Mouse (Mus musculus) forebrain, embryonic 11.5 days (tissue): ENCODE measurements at regions not wholly inside any gene's neighbourhood (a gene's known extent, or its start where the extent isn't known, plus 50 kb on each side); places are given as distances from the start of the nearest gene placed in this dataset.

ENCODE experiments used
- ATAC-seq: fragments of 200-750 bp; cut with Nextera tagmentation; replicated peaks from 2 replicates; pipeline ENCODE4 v1.8.0; 2017; ENCODE audit warnings: moderate TSS enrichment; ENCODE audit not compliant: low FRiP score
- DNase-seq: peaks from one replicate; pipeline ENCODE4 v3.0.0-alpha.2; 2017; ENCODE audit warnings: low spot score
- H3K27ac ChIP-seq: fragments of 300-500 bp; sonication (generic); 2 replicates; pipeline ENCODE4 v1.5.1; 2014; ENCODE audit warnings: low read depth, low read length
- H3K27me3 ChIP-seq: fragments of 300-500 bp; sonication (generic); 2 replicates; pipeline ENCODE4 v1.6.1; 2014; ENCODE audit warnings: mild to moderate bottlenecking, low read length, mixed read lengths; ENCODE audit not compliant: control insufficient read depth, insufficient read depth
- H3K36me3 ChIP-seq: fragments of 300-500 bp; sonication (generic); 2 replicates; pipeline ENCODE4 v1.6.1; 2014; ENCODE audit warnings: mild to moderate bottlenecking, low read length, moderate library complexity, mixed read lengths; ENCODE audit not compliant: control insufficient read depth, insufficient read depth
- H3K4me1 ChIP-seq: fragments of 300-500 bp; sonication (generic); replicated peaks from 2 replicates; pipeline ENCODE4 v1.6.1; 2014; ENCODE audit warnings: low read length, mixed read lengths; ENCODE audit not compliant: control insufficient read depth, insufficient read depth
- H3K4me2 ChIP-seq: fragments of 300-500 bp; sonication (generic); 2 replicates; pipeline ENCODE4 v1.6.1; 2014; ENCODE audit warnings: low read depth, mild to moderate bottlenecking, low read length, moderate library complexity, mixed read lengths; ENCODE audit not compliant: severe bottlenecking
- H3K4me3 ChIP-seq: fragments of 300-500 bp; sonication (generic); 2 replicates; pipeline ENCODE4 v1.5.1; 2014; ENCODE audit warnings: low read depth, low read length
- H3K9ac ChIP-seq: fragments of 300-500 bp; sonication (generic); 2 replicates; pipeline ENCODE4 v1.6.1; 2014; ENCODE audit warnings: low read length
- H3K9me3 ChIP-seq: fragments of 300-500 bp; sonication (generic); 2 replicates; pipeline ENCODE4 v1.6.1; 2016; ENCODE audit warnings: low read length, mixed read lengths; ENCODE audit not compliant: control insufficient read depth
- WGBS: fragments of 180-500 bp; shearing (Covaris S2); extraction: QIAGEN DNeasy Blood & Tissue Kit; methylation state at CpG from one replicate; pipeline ENCODE4 v1.1.7; 2014; 5-methylcytosine and 5-hydroxymethylcytosine counted together

- H3K4me1 ChIP-seq = no peaks in the 10 kb centered on the region
- no peak overlapping the region for H3K4me3 ChIP-seq
- peak; percentile 64 for ATAC-seq
- DNase-seq = no peak
- no peaks in the 10 kb centered on the region for H3K36me3 ChIP-seq
- no peak overlapping the region for H3K27ac ChIP-seq
- no peaks in the 10 kb centered on the region for H3K9me3 ChIP-seq
- no peaks in the 10 kb centered on the region for H3K27me3 ChIP-seq
- no peak overlapping the region for H3K4me2 ChIP-seq
- 43% methylated on average over 1 of the region's 1 CpGs for WGBS
- H3K9ac ChIP-seq = no peak overlapping the region
Observed at GRCm38 (mm10) chr16:46768376-46768775, 270.1 kb upstream of the Nectin3 start.

GRCm38 (mm10) chr16:46735140-46735539 is 236.8 kb upstream of the Nectin3 start:
- WGBS = 74% methylated on average over 4 of the region's 4 CpGs
- Histone ChIP-seq H3K9ac (no peak overlapping the region), H3K4me2 (no peak overlapping the region), H3K36me3 (no peaks in the 10 kb centered on the region), H3K27me3 (no peaks in the 10 kb centered on the region), H3K27ac (no peak overlapping the region), H3K9me3 (no peaks in the 10 kb centered on the region), H3K4me1 (no peaks in the 10 kb centered on the region), H3K4me3 (no peak overlapping the region)
- ATAC-seq = no peak
- no peak for DNase-seq

GRCm38 (mm10) chr16:46728424-46728823 is 230.1 kb upstream of the Nectin3 start:
- ATAC-seq = no peak
- DNase-seq = no peak
- H3K9ac ChIP-seq = no peak overlapping the region
- H3K4me2 ChIP-seq = no peak overlapping the region
- H3K4me3 ChIP-seq = no peak overlapping the region
- 84% methylated on average over 3 of the region's 3 CpGs for WGBS
- H3K27ac ChIP-seq = no peak overlapping the region
- H3K36me3 ChIP-seq = no peaks in the 10 kb centered on the region
- H3K4me1 ChIP-seq = no peaks in the 10 kb centered on the region
- no peaks in the 10 kb centered on the region for H3K27me3 ChIP-seq
- H3K9me3 ChIP-seq = no peaks in the 10 kb centered on the region

GRCm38 (mm10) chr16:46723660-46724059 is 225.3 kb upstream of the Nectin3 start:
- no peak overlapping the region for H3K4me3 ChIP-seq
- H3K4me2 ChIP-seq = no peak overlapping the region
- H3K27me3 ChIP-seq = no peaks in the 10 kb centered on the region
- ATAC-seq (no peak), DNase-seq (no peak)
- 94% methylated on average over 4 of the region's 4 CpGs for WGBS
- H3K9ac ChIP-seq = no peak overlapping the region
- H3K4me1 ChIP-seq = no peaks in the 10 kb centered on the region
- H3K9me3 ChIP-seq = no peaks in the 10 kb centered on the region
- no peak overlapping the region for H3K27ac ChIP-seq
- H3K36me3 ChIP-seq = no peaks in the 10 kb centered on the region

DNA sequence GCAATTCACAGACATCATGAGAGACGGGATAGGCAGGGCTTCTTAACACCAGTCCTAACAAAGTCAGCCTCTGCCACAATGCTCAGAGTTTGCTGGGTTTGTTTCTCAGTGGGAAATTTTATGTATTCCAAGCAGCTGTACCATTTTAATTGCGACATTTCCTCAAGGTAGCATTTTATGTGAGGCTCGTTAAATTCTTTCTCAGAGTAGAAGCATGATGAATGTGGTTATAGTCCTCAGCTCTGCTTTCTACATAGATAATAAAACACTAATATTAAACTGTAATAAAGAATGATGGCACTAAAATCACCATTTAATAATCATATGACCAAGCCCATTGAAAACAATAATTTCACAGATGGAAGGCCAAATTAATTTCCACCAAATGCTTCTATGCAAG is 181.5 kb upstream of the Nectin3 start:
- Histone ChIP-seq H3K4me3 (no peak overlapping the region), H3K4me1 (no peaks in the 10 kb centered on the region), H3K9ac (no peak overlapping the region), H3K27ac (no peak overlapping the region), H3K27me3 (no peaks in the 10 kb centered on the region), H3K36me3 (no peaks in the 10 kb centered on the region), H3K9me3 (no peaks in the 10 kb centered on the region), H3K4me2 (no peak overlapping the region)
- DNase-seq = no peak
- WGBS = 90% methylated on average over 3 of the region's 3 CpGs
- no peak for ATAC-seq

DNA sequence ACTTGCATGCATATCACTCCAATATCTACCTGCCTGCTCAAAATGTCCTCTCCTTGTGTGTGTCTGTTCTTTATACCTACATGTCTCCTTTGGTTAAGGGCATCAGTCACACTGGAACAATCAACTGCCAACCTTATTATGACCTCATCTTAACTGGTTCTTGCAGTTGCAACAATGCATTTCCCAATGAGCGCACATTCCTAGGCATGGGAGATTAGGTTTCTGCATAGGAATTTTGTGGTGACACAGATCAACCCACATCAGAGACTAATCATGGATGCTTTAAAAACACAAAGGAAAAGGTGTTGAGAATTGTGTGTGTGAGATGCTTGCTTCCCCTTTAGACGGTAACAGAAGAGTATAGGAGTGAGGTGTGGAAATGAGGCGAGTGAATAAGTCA is 171.3 kb upstream of the Nectin3 start:
- Histone ChIP-seq H3K36me3 (no peaks in the 10 kb centered on the region), H3K4me1 (no peaks in the 10 kb centered on the region), H3K27me3 (no peaks in the 10 kb centered on the region), H3K4me2 (no peak overlapping the region), H3K27ac (no peak overlapping the region), H3K4me3 (no peak overlapping the region), H3K9me3 (no peaks in the 10 kb centered on the region), H3K9ac (no peak overlapping the region)
- DNase-seq (no peak), ATAC-seq (no peak)
- 56% methylated on average over 3 of the region's 3 CpGs for WGBS

DNA sequence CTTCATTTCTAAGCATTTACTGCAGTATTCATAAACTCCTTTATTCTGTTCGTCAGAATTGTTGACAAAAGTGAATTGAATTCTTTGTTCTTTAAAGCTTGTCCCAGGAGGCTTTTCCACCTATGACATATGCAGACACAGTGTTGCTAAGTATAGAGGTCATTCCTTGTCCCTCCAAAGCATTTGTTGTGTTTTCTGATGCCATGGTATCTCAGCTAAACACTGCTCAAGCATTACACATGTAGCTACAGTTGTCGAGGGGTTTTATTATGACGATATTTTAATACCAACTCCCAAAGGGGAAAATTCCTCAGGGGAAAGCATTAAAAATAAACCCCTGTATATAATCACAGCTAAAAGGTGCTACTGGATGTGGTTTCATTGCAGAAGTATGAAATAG is 167.2 kb upstream of the Nectin3 start:
- Histone ChIP-seq H3K9ac (no peak overlapping the region), H3K9me3 (no peaks in the 10 kb centered on the region), H3K27ac (no peak overlapping the region), H3K4me1 (no peaks in the 10 kb centered on the region), H3K4me2 (no peak overlapping the region), H3K36me3 (no peaks in the 10 kb centered on the region), H3K4me3 (no peak overlapping the region), H3K27me3 (no peaks in the 10 kb centered on the region)
- 78% methylated on average over 3 of the region's 3 CpGs for WGBS
- DNase-seq = no peak
- ATAC-seq = no peak

- no peak overlapping the region for H3K4me3 ChIP-seq
- H3K9me3 ChIP-seq = no peaks in the 10 kb centered on the region
- no peak overlapping the region for H3K4me2 ChIP-seq
- H3K4me1 ChIP-seq = no peaks in the 10 kb centered on the region
- H3K27me3 ChIP-seq = no peaks in the 10 kb centered on the region
- H3K9ac ChIP-seq = no peak overlapping the region
- H3K27ac ChIP-seq = no peak overlapping the region
- no peaks in the 10 kb centered on the region for H3K36me3 ChIP-seq
- 91% methylated on average over 4 of the region's 4 CpGs for WGBS
- ATAC-seq (no peak), DNase-seq (no peak)
Observed at GRCm38 (mm10) chr16:46663008-46663407, 164.7 kb upstream of the Nectin3 start.

DNA sequence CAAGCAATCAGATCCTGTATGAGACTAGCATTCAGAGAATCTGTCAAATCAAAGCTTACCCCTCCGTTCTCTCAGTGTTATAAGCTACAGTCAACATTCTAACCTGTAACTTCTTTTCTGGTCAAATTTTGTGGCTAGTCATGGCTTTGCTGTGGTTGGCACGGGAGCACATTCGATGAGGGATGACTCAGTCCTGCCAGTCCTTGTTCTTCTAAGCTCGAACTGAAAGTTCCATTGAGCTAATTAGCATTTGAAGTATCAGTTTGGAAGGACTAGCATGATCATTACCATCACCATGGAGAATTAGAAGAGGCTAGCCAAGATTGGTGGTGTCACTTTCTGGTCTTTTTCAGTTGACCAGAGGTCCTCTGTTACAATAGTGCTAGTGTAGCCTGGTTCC is 156.7 kb upstream of the Nectin3 start:
- H3K4me2 ChIP-seq = no peak overlapping the region
- H3K4me3 ChIP-seq = no peak overlapping the region
- WGBS = 83% methylated on average over 4 of the region's 4 CpGs

More for the DNA sequence above, 156.7 kb upstream of the Nectin3 start:
- DNase-seq (no peak), ATAC-seq (no peak)
- no peaks in the 10 kb centered on the region for H3K9me3 ChIP-seq
- no peak overlapping the region for H3K27ac ChIP-seq
- no peak overlapping the region for H3K9ac ChIP-seq
- no peaks in the 10 kb centered on the region for H3K36me3 ChIP-seq
- H3K4me1 ChIP-seq = no peaks in the 10 kb centered on the region
- no peaks in the 10 kb centered on the region for H3K27me3 ChIP-seq
